8 mouse cellular contexts compared by ENCODE assay signal in genomic region chr11:4094378-4095170, GRCm38 (mm10). TPM values are rescaled to one million over a fixed set of nuclear protein-coding genes. Genes with fewer than 3 reads are reported as not detected.
DNase-seq lines count a peak whose midpoint lies in the region; ATAC-seq and TF ChIP-seq lines count a peak whose summit lies in the region.

No protein-coding gene starts in this region.

- peak overlapping the region; percentile 88 for H3K4me2 ChIP-seq in liver, embryonic 12.5 days
- peak overlapping the region; percentile 70 for H3K4me2 ChIP-seq in myocyte (ENCODE audit: low read depth)

- no peaks in the 10 kb centered on the region for H3K27me3 ChIP-seq in heart, adult 2 months (ENCODE audit: control insufficient read depth, insufficient read depth, low read length)
- no peaks in the 10 kb centered on the region for H3K27me3 ChIP-seq in liver, embryonic 12.5 days (replicated peaks)
- H3K27me3 ChIP-seq in myocyte (ENCODE audit: control insufficient read depth, insufficient read depth, insufficient read length), result no peaks in the 10 kb centered on the region

- peak overlapping the region; percentile 88 for H3K27ac ChIP-seq in heart, adult 2 months
- H3K27ac ChIP-seq in liver, embryonic 12.5 days, result peak overlapping the region; percentile 88

- DNase-seq in B cell, adult 2 months, result peak; percentile 89
- peak; percentile 64 to 69 for DNase-seq in adrenal gland, adult 18-20 months (ENCODE audit: low spot score in 2 of 2)
- peak; percentile 68 for DNase-seq in embryo, embryonic 9.5 days (ENCODE audit: extremely low spot score)
- peak; percentile 70 to 71 for DNase-seq in heart, adult 2 months
- DNase-seq in kidney, adult 8-10 months, result peak; percentile 73 to 84
- peak; percentile 82 to 92 for DNase-seq in spleen, postnatal 4 days (ENCODE audit: low spot score in 2 of 2)

- peak overlapping the region; percentile 28 for H3ac ChIP-seq in myocyte (ENCODE audit: control insufficient read depth, insufficient read length)

- peak; percentile 91 for TF ChIP-seq CTCF in heart, adult 2 months (IDR thresholded peaks at IDR 0.05)

- no peak for TF ChIP-seq POLR2A in heart, adult 2 months (IDR thresholded peaks at IDR 0.05; ENCODE audit: insufficient read depth, low read depth, low read length)
- TF ChIP-seq POLR2A in myocyte (IDR thresholded peaks at IDR 0.05; ENCODE audit: insufficient read length, low read depth), result no peak

- 8% methylated on average over 24 of the region's 24 CpGs for WGBS in heart, adult 2 months
- WGBS in liver, embryonic 12.5 days (ENCODE audit: insufficient replicate concordance), result 2% methylated on average over 24 of the region's 24 CpGs

- H3K36me3 ChIP-seq in heart, adult 2 months (ENCODE audit: control insufficient read depth, insufficient read depth, low read length), result no peaks in the 10 kb centered on the region
- H3K36me3 ChIP-seq in liver, embryonic 12.5 days, result peaks cover 39% of the 10 kb centered on the region
- H3K36me3 ChIP-seq in myocyte (ENCODE audit: control insufficient read depth, insufficient read depth), result no peaks in the 10 kb centered on the region

- intact Hi-C loops in heart, adult 2 months (cut with DNase I), result loop anchor here (5.0 kb wide), 1 partner anchor 1003 kb away; the partner anchor contains the start of genes Ewsr1 and Rhbdd3

- peaks cover 4% of the 10 kb centered on the region for H3K4me1 ChIP-seq in heart, adult 2 months (ENCODE audit: control insufficient read depth, insufficient read depth, low read length)
- H3K4me1 ChIP-seq in liver, embryonic 12.5 days, result peaks cover 46% of the 10 kb centered on the region

- peak overlapping the region; percentile 72 for H3K9ac ChIP-seq in heart, adult 2 months (ENCODE audit: low read depth, low read length)
- peak overlapping the region; percentile 81 for H3K9ac ChIP-seq in liver, embryonic 12.5 days

- TF ChIP-seq EP300 in heart, adult 2 months (IDR thresholded peaks at IDR 0.05; ENCODE audit: insufficient read depth, low read depth, low read length), result no peak

- peaks cover 12% of the 10 kb centered on the region for H3K9me3 ChIP-seq in liver, embryonic 12.5 days (replicated peaks)

- peak overlapping the region; percentile 52 for H3K4me3 ChIP-seq in heart, adult 2 months
- H3K4me3 ChIP-seq in liver, embryonic 12.5 days, result peak overlapping the region; percentile 75
- H3K4me3 ChIP-seq in myocyte, result peak overlapping the region; percentile 38

- ATAC-seq in liver, embryonic 12.5 days, result peak; percentile 21; the same call in 1 of the 2 replicates

- no peaks in the 10 kb centered on the region for H3K79me2 ChIP-seq in heart, adult 2 months (replicated peaks; ENCODE audit: control insufficient read depth, insufficient read depth, low read length)
- no peaks in the 10 kb centered on the region for H3K79me2 ChIP-seq in myocyte (ENCODE audit: control insufficient read depth, insufficient read depth)

TF ChIP-seq in myocyte, 11 proteins besides CTCF, POLR2A, EP300 and RAD21:
- TF ChIP-seq TCF3 (IDR thresholded peaks at IDR 0.05; ENCODE audit: insufficient read length, low read depth) (no peak), MAX (IDR thresholded peaks at IDR 0.05; ENCODE audit: low read depth) (no peak), USF1 (IDR thresholded peaks at IDR 0.05; ENCODE audit: low read depth) (no peak), POLR2AphosphoS2 (IDR thresholded peaks at IDR 0.05; ENCODE audit: insufficient read length, low read depth) (no peak), CEBPB (IDR thresholded peaks at IDR 0.05; ENCODE audit: insufficient read depth, poor library complexity, severe bottlenecking) (no peak), MYOD1 (IDR thresholded peaks at IDR 0.05; ENCODE audit: control insufficient read depth in 1 of 3, insufficient read length in 2 of 3, low read depth in 2 of 3) (no peak), REST (IDR thresholded peaks at IDR 0.05; ENCODE audit: insufficient read depth, insufficient read length) (no peak), TCF12 (IDR thresholded peaks at IDR 0.05; ENCODE audit: insufficient read depth, poor library complexity, severe bottlenecking) (no peak), MYOG (IDR thresholded peaks at IDR 0.05; ENCODE audit: control insufficient read depth in 1 of 3, insufficient read depth in 1 of 3, insufficient read length in 2 of 3, low read depth in 2 of 3) (no peak), E2F4 (IDR thresholded peaks at IDR 0.05; ENCODE audit: insufficient read depth) (no peak), SRF (IDR thresholded peaks at IDR 0.05; ENCODE audit: control insufficient read depth, insufficient read length, low read depth) (no peak)

RNA-seq across cellular contexts. Expression of gene Mtfp1, which starts 0.7 kb away (rescaled TPM):
- total RNA-seq in adrenal gland, adult 18-20 months (2021), result 10 to 100 TPM; 23.5 to 30.9 TPM
- total RNA-seq in heart, adult 2 months (2021), result 100 to 1,000 TPM; 129 to 141 TPM
- 158 and 167 TPM in 2 replicates for polyA plus RNA-seq in heart, adult 2 months (2012; rRNA removed)
- polyA plus RNA-seq in liver, embryonic 12.5 days (2016; fragmentation: Nextera tagmentation; extraction: Ambion mirVana), result 32.2 and 35.9 TPM in 2 replicates
- polyA plus RNA-seq in myocyte (2012; fragmentation: generic; extraction: Trizol), result 21.1 TPM

RNA-seq across cellular contexts. Expression of gene Sec14l2, which starts 28.6 kb away (rescaled TPM):
- total RNA-seq in adrenal gland, adult 18-20 months (2021), result 1 to 10 TPM; 1.5 to 1.7 TPM
- under 1 TPM; 0.52 to 0.89 TPM for total RNA-seq in heart, adult 2 months (2021)
- polyA plus RNA-seq in heart, adult 2 months (2012; rRNA removed), result 0.35 and 0.53 TPM in 2 replicates
- 5.4 and 5.9 TPM in 2 replicates for polyA plus RNA-seq in liver, embryonic 12.5 days (2016; fragmentation: Nextera tagmentation; extraction: Ambion mirVana)
- polyA plus RNA-seq in myocyte (2012; fragmentation: generic; extraction: Trizol), result 10.9 TPM

RNA-seq across cellular contexts. Expression of gene Sec14l3, which starts 29.9 kb away (rescaled TPM):
- total RNA-seq in adrenal gland, adult 18-20 months (2021), result not detected
- not detected for total RNA-seq in heart, adult 2 months (2021)
- 15.0 TPM in 1 of 2 replicates, not detected in the other for polyA plus RNA-seq in heart, adult 2 months (2012; rRNA removed)
- polyA plus RNA-seq in liver, embryonic 12.5 days (2016; fragmentation: Nextera tagmentation; extraction: Ambion mirVana), result not detected in 2 replicates
- not detected for polyA plus RNA-seq in myocyte (2012; fragmentation: generic; extraction: Trizol)

RNA-seq across cellular contexts. Expression of gene Rnf215, which starts 40.4 kb away (rescaled TPM):
- total RNA-seq in adrenal gland, adult 18-20 months (2021), result 10 to 100 TPM; 22.7 to 23.7 TPM
- total RNA-seq in heart, adult 2 months (2021), result 10 to 100 TPM; 12.9 to 13.4 TPM
- polyA plus RNA-seq in heart, adult 2 months (2012; rRNA removed), result 16.1 and 17.7 TPM in 2 replicates
- polyA plus RNA-seq in liver, embryonic 12.5 days (2016; fragmentation: Nextera tagmentation; extraction: Ambion mirVana), result 9.7 and 10.6 TPM in 2 replicates
- polyA plus RNA-seq in myocyte (2012; fragmentation: generic; extraction: Trizol), result 18.1 TPM

Comparison
In these comparisons a context has a peak if more than half of its experiments do, and no peak if none do; other contexts are left out.
1. Peak in every context shown above with its lines: DNase-seq, ATAC-seq, H3K4me3 ChIP-seq and H3K27ac ChIP-seq.